Mouse (Mus musculus): ENCODE measurements around the gene Plxdc2. TPM values are rescaled to one million over a fixed set of nuclear protein-coding genes. Genes with fewer than 3 reads are reported as not detected.

Gene Plxdc2
- total RNA-seq (2021) = 10 to 100 TPM; 22.6 to 25.6 TPM

GRCm38 (mm10) chr2:16356106-16356818 is at the start of gene Plxdc2:
Gene Plxdc2, plus strand, starts transcription at chr2:16356304.
- intact Hi-C loops (cut with DNase I) = loop anchor here (5.0 kb wide), 2 partner anchors 971 to 1259 kb away; no protein-coding TSS in a partner anchor

GRCm38 (mm10) chr2:16310387-16310786 is 45.7 kb upstream of the Plxdc2 start:
- intact Hi-C loops (cut with DNase I) = no loop called here
- DNase-seq = no peak

More at GRCm38 (mm10) chr2:16356106-16356818, at the start of gene Plxdc2:
- peak; percentile 79 for DNase-seq

GRCm38 (mm10) chr2:16312400-16313070 is 43.6 kb upstream of the Plxdc2 start:
- DNase-seq = peak; percentile 9
- intact Hi-C loops (cut with DNase I) = no loop called here

GRCm38 (mm10) chr2:16335194-16335781 is 20.8 kb upstream of the Plxdc2 start:
- intact Hi-C loops (cut with DNase I) = no loop called here
- no peak for DNase-seq

- no peak for DNase-seq
- intact Hi-C loops (cut with DNase I) = no loop called here
Measured at GRCm38 (mm10) chr2:16344564-16344963, 11.5 kb upstream of the Plxdc2 start.

- intact Hi-C loops (cut with DNase I) = no loop called here
- no peak for DNase-seq
Measured at GRCm38 (mm10) chr2:16351106-16351505, 5.0 kb upstream of the Plxdc2 start.

- intact Hi-C loops (cut with DNase I) = loop anchor here (5.0 kb wide), 2 partner anchors 972 to 1258 kb away; no protein-coding TSS in a partner anchor
- DNase-seq = peak; percentile 79
Measured at GRCm38 (mm10) chr2:16355611-16356105, 446 bp upstream of the Plxdc2 start.

- DNase-seq = peak; percentile 48
- intact Hi-C loops (cut with DNase I) = loop anchor here (5.0 kb wide), 2 partner anchors 970 to 1260 kb away; no protein-coding TSS in a partner anchor
Measured at GRCm38 (mm10) chr2:16356921-16357837, 1.1 kb downstream of the Plxdc2 start.

- DNase-seq = peak; percentile 3
- intact Hi-C loops (cut with DNase I) = loop anchor here (5.0 kb wide), 2 partner anchors 969 to 1261 kb away; no protein-coding TSS in a partner anchor
Measured at GRCm38 (mm10) chr2:16357946-16358345, 1.8 kb downstream of the Plxdc2 start.

- no peak for DNase-seq
- intact Hi-C loops (cut with DNase I) = loop anchor here (5.0 kb wide), 2 partner anchors 968 to 1262 kb away; no protein-coding TSS in a partner anchor
Measured at GRCm38 (mm10) chr2:16359341-16359928, 3.3 kb downstream of the Plxdc2 start.

GRCm38 (mm10) chr2:16364749-16365148 is 8.6 kb downstream of the Plxdc2 start:
- intact Hi-C loops (cut with DNase I) = loop anchor here (10.0 kb wide), 1 partner anchor 370 kb away; no protein-coding TSS in a partner anchor
- DNase-seq = no peak

- no peak for DNase-seq
- intact Hi-C loops (cut with DNase I) = loop anchor here (10.0 kb wide), 1 partner anchor 369 kb away; no protein-coding TSS in a partner anchor
Measured at GRCm38 (mm10) chr2:16365830-16366401, 9.8 kb downstream of the Plxdc2 start.

GRCm38 (mm10) chr2:16370419-16370818 is 14.3 kb downstream of the Plxdc2 start:
- intact Hi-C loops (cut with DNase I) = no loop called here
- DNase-seq = no peak

GRCm38 (mm10) chr2:16374288-16374687 is 18.2 kb downstream of the Plxdc2 start:
- no peak for DNase-seq

GRCm38 (mm10) chr2:16386206-16386605 is 30.1 kb downstream of the Plxdc2 start:
- intact Hi-C loops (cut with DNase I) = no loop called here

More at GRCm38 (mm10) chr2:16374288-16374687, 18.2 kb downstream of the Plxdc2 start:
- intact Hi-C loops (cut with DNase I) = no loop called here

GRCm38 (mm10) chr2:16386692-16387091 is 30.6 kb downstream of the Plxdc2 start:
- intact Hi-C loops (cut with DNase I) = no loop called here
- DNase-seq = no peak

More at GRCm38 (mm10) chr2:16386206-16386605, 30.1 kb downstream of the Plxdc2 start:
- DNase-seq = no peak

- no peak for DNase-seq
Measured at GRCm38 (mm10) chr2:16387787-16388186, 31.7 kb downstream of the Plxdc2 start.

GRCm38 (mm10) chr2:16397501-16397900 is 41.4 kb downstream of the Plxdc2 start:
- intact Hi-C loops (cut with DNase I) = no loop called here
- no peak for DNase-seq

More at GRCm38 (mm10) chr2:16387787-16388186, 31.7 kb downstream of the Plxdc2 start:
- intact Hi-C loops (cut with DNase I) = no loop called here

GRCm38 (mm10) chr2:16398006-16398405 is 41.9 kb downstream of the Plxdc2 start:
- DNase-seq = no peak
- intact Hi-C loops (cut with DNase I) = no loop called here
